Mouse (Mus musculus) spleen, adult 10 weeks (tissue): Measurements from ENCODE around the gene Zdhhc1. TPM values are rescaled to one million over a fixed set of nuclear protein-coding genes. Genes with fewer than 3 reads are reported as not detected.

Experiments
- polyA plus RNA-seq: library from polyadenylated mRNA; stranded (reverse); fragments of 350-450 nt; fragmentation: Illumina TruSeq; extraction: RNeasy Lipid Tissue Mini Kit (QIAGEN cat#74804); gene quantifications from one replicate; pipeline ENCODE4 v1.2.3, GENCODE M21; 2015; ENCODE audit warnings: low replicate concordance; ENCODE audit not compliant: insufficient read depth

Zdhhc1 gene
- 5.3 TPM for polyA plus RNA-seq

GRCm38 (mm10) chr8:105496439-105497180 is at the start of gene Zdhhc1:
TSS of gene Zdhhc1 (minus strand) at chr8:105496902.

GRCm38 (mm10) chr8:105518436-105519313 is 22.0 kb upstream of the Zdhhc1 start, which contains the start of gene Hsd11b2:
TSS of gene Hsd11b2 (plus strand) at chr8:105518755.

GRCm38 (mm10) chr8:105471314-105472015 is 25.2 kb downstream of the Zdhhc1 start, which contains the start of gene Tppp3:
TSS of gene Tppp3 (minus strand) at chr8:105471526.

Other genes with a start within 250 kb of the Zdhhc1 start
- gene B3gnt9, start 241.7 kb downstream of the Zdhhc1 start, polyA plus RNA-seq: 4.9 TPM
- gene Tradd, start 232.3 kb downstream of the Zdhhc1 start, polyA plus RNA-seq: 12.7 TPM
- gene Fbxl8, start 232.3 kb downstream of the Zdhhc1 start, polyA plus RNA-seq: 3.3 TPM
- 0.29 TPM for gene Hsf4, start 227.1 kb downstream of the Zdhhc1 start, polyA plus RNA-seq
- 0.59 TPM for gene Nol3, start 220.8 kb downstream of the Zdhhc1 start, polyA plus RNA-seq
- 4.4 TPM for gene 4931428F04Rik, start 207.0 kb downstream of the Zdhhc1 start, polyA plus RNA-seq
- 7.8 TPM for gene Exoc3l, start 200.8 kb downstream of the Zdhhc1 start, polyA plus RNA-seq
- gene E2f4, start 199.2 kb downstream of the Zdhhc1 start, polyA plus RNA-seq: 61.9 TPM
- gene Elmo3, start 191.3 kb downstream of the Zdhhc1 start, polyA plus RNA-seq: 2.7 TPM
- gene Lrrc29, start 170.6 kb downstream of the Zdhhc1 start, polyA plus RNA-seq: 0.98 TPM
- 42.6 TPM for gene Tmem208, start 170.5 kb downstream of the Zdhhc1 start, polyA plus RNA-seq
- 19.5 TPM for gene Fhod1, start 148.9 kb downstream of the Zdhhc1 start, polyA plus RNA-seq
- 1.6 TPM for gene Slc9a5, start 148.1 kb downstream of the Zdhhc1 start, polyA plus RNA-seq
- 0.21 TPM for gene Plekhg4, start 123.6 kb downstream of the Zdhhc1 start, polyA plus RNA-seq
- 0.73 TPM for gene Kctd19, start 83.4 kb downstream of the Zdhhc1 start, polyA plus RNA-seq
- not detected for gene Lrrc36, start 83.3 kb downstream of the Zdhhc1 start, polyA plus RNA-seq
- 1.5 TPM for gene Tppp3, start 25.4 kb downstream of the Zdhhc1 start, polyA plus RNA-seq
- gene Hsd11b2, start 21.9 kb upstream of the Zdhhc1 start, polyA plus RNA-seq: not detected
- gene Atp6v0d1, start 69.1 kb upstream of the Zdhhc1 start, polyA plus RNA-seq: 76.0 TPM
- gene Ripor1, start 108.4 kb upstream of the Zdhhc1 start, polyA plus RNA-seq: 11.9 TPM
- gene Ctcf, start 139.7 kb upstream of the Zdhhc1 start, polyA plus RNA-seq: 156 TPM
- not detected for gene Agrp, start 140.5 kb upstream of the Zdhhc1 start, polyA plus RNA-seq
- gene Carmil2, start 189.4 kb upstream of the Zdhhc1 start, polyA plus RNA-seq: 27.3 TPM
- 26.9 TPM for gene Acd, start 204.2 kb upstream of the Zdhhc1 start, polyA plus RNA-seq
- gene Pard6a, start 204.2 kb upstream of the Zdhhc1 start, polyA plus RNA-seq: 2.4 TPM
- not detected for gene 4933405L10Rik, start 210.8 kb upstream of the Zdhhc1 start, polyA plus RNA-seq
- gene Enkd1, start 211.3 kb upstream of the Zdhhc1 start, polyA plus RNA-seq: 1.4 TPM